Mouse (Mus musculus) activated CD4-positive, CD25-positive, alpha-beta regulatory T cell, adult 4 months (primary cell): ENCODE data around the gene Lpxn. TPM values are rescaled to one million over a fixed set of nuclear protein-coding genes. Genes with fewer than 3 reads are reported as not detected.

Source experiments
- ATAC-seq: one replicate; pipeline ENCODE4 v1.8.0; 2017
- polyA plus RNA-seq, 2 experiments: library from polyadenylated mRNA; unstranded; fragments of 100-300 nt; shearing (Covaris generic); gene quantifications; one replicate each; pipeline ENCODE4 v1.2.1; 2017

The Lpxn gene
- polyA plus RNA-seq, result 100 to 1,000 TPM; 242 to 258 TPM

DNA sequence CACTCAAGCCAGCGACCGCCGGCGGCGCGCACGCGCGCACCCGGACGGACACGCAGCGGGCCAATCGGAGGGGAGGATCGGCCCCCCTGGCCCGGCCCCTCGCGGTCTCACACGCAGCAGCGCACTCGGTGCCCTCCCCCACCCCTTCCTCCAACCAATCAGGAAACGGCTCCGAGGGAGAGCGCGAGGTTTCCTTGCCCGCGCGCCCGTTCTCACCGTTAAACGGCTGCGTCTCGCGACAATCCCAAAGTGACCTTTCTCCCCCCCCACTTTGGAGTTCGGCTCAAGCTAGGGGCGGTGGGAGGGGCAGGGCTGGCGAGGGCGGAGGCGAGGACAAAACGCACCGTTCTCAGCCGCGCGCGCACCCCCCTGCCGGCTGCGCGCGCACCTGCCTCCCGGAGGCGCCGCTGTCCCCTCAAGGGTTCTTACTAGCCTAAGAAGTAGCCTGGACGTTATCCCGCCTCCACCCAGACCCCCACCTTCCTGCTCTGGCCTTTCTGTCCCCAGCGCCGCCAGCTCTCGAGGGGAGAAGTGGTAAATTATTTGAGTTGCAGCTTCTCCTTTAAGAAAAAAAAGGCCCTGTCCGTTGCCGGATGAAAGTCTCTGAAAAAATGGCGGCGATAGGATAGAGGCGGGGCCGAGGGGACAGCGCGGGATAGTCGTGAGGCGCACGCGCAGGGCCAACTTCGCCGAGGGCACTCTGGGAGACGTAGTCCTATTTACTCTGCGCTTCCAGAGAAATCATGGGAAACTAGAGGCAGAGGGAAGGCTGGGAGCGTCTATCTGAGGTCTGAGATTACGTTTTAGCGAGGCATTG lies at the start of gene Lpxn, which contains the start of gene Zfp91:
Gene Lpxn, plus strand, starts transcription at position 683 of the 817 bp plus-strand sequence.
Gene Zfp91, minus strand, starts transcription at position 616 of the 817 bp plus-strand sequence.
- ATAC-seq, result peak; percentile 58

DNA sequence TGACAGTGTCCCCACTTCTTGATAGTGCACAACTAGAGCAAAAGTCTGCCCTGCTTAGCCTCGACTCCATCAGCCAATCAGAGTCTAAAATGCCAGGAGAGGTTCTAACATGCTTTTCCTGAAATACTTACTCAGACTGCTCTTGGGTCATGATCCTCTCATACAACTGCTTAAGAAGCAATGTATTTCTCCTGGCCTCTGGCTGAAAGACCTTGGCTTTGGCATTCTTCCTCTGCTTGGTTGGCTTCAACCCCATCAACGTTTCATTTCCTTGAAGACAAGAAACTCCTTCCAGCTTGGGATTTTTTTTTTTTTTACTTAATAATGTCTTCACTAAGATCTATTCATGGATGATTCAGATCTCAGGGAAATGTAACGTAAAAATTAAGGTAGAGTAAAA lies 39.7 kb upstream of the Lpxn start:
- ATAC-seq, result no peak

DNA sequence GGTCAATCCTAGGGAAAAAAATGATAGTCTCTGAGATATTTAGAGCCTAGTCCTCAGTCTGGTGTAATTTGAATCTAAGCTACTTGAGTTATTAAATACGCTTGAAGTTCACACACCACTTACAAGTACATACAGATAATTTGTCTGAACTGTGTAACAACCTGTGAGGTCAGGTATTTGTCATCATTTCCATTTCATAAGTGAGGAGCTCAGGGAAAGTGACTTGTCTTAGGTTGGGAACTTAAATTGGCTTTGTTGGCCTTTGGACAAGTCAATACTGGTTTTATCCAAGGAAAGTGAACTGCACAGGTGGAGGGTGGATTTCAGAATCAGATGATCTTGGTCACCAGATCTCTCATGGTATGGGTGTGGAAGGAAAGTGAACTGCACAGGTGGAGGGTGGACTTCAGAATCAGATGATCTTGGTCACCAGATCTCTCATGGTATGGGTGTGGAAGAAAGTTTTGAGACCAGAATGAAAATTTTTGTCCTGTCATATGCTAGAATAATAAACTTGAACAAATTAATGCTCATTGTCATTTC lies 37.0 kb upstream of the Lpxn start:
- no peak for ATAC-seq

GRCm38 (mm10) chr19:12759656-12760055 lies 36.3 kb upstream of the Lpxn start:
- no peak for ATAC-seq

- ATAC-seq, result no peak
These were observed 33.5 kb upstream of the Lpxn start for GRCm38 (mm10) chr19:12762212-12763130.

DNA sequence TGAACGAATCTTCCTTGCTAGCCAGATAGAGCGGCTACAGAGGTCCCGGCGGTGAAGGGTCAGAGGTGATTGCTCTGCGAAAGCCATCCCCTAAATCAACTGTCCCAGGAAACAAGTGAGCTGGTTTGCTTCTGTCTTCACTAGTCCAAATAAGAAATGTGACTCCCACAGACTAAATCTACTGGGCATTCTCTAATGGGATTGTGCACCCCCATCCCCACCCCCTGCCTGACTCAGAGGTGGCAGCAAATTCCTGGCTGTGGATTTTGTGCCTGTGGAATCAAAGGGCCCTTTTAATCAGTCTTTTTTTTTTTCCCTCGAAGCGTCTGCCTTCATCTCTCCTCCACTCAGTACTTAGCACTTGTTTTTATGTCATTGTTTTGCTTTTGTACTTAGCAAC lies 30.7 kb upstream of the Lpxn start, which contains the start of gene Cntf:
Gene Cntf, minus strand, starts transcription at position 325 of the 400 bp plus-strand sequence.
- ATAC-seq, result no peak

DNA sequence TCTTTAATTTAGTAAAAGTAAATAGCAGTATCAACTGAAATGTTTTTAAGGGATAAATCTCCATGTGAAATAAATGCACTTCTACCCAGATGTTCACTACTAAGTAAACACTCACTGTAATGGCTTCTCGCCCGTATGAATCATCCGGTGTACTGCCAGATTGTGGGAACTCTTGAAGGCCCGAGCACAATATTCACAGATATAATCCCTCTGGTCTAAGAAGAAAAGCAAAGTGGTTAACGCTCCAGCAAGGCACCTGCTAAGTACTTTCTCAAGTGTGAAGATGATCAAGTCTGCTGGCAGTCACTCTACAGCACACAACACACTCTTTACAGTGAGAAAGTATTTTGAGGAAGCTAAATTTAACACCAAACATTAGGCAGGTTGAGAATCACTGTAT lies 25.1 kb upstream of the Lpxn start:
- ATAC-seq, result no peak

DNA sequence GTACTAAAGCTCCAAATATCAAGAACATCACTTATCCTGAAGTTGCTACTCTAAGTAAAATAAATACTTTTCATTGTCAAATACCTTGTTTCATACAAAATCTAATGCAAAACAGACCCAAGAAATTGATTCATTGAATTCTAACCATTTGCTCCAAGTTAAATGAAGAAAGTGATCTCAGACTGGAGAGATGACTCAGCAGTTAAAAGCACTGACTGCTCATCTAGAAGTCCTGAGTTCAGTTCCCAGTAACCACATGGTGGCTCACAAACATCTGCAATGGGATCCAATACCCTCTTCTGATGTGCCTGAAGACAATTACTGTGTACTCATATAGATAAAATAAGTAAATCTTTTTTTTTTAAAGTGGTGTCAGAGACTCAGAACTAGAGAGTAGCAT lies 15.6 kb upstream of the Lpxn start:
- no peak for ATAC-seq

DNA sequence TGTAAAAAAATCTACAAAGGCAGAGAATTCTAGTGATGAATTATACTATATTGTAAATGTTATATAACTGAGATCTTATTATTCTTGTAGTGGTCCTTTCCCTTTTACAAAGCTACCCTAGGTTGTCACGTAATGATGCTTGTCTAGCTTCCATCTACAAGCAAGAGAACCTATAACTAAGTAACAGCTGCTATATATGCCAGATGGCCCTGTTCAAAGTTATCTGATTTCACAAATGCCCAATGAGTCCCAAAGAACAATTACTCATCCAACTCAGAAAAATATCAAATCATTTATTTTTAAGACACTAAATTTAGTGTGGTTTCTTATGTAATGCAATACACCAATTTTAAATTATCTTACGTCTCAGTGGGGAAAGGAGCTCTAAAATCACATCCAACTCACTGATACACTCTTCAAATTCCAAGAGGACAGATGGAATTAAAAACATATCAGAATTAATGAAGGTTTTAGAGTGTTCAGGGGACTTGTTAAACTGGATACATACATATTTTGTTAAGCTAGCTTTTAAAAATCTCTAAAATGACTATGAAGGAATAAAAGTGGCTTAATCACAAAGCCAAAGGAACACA lies 9.1 kb upstream of the Lpxn start:
- ATAC-seq, result no peak

DNA sequence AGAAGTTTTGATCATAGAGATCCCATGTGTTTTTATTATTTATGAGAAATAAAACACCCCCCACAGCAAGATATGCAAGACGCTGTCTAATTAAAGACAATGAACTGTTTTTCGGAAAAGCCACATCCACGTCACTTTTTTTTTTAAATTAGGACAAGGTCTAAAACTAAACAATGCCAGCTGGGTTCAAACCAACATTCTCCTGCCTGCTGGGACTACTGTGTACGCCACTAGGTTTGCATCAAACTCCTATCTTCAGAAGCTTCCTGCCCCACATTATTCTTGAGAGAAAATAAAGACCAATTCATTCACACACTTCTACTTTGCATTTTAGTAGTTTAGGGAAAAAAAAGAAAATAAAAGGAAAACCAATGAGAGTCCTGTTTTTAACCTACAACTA lies 8.3 kb upstream of the Lpxn start:
- no peak for ATAC-seq

- ATAC-seq, result no peak
These were observed 3.6 kb upstream of the Lpxn start for GRCm38 (mm10) chr19:12792374-12792773.

DNA sequence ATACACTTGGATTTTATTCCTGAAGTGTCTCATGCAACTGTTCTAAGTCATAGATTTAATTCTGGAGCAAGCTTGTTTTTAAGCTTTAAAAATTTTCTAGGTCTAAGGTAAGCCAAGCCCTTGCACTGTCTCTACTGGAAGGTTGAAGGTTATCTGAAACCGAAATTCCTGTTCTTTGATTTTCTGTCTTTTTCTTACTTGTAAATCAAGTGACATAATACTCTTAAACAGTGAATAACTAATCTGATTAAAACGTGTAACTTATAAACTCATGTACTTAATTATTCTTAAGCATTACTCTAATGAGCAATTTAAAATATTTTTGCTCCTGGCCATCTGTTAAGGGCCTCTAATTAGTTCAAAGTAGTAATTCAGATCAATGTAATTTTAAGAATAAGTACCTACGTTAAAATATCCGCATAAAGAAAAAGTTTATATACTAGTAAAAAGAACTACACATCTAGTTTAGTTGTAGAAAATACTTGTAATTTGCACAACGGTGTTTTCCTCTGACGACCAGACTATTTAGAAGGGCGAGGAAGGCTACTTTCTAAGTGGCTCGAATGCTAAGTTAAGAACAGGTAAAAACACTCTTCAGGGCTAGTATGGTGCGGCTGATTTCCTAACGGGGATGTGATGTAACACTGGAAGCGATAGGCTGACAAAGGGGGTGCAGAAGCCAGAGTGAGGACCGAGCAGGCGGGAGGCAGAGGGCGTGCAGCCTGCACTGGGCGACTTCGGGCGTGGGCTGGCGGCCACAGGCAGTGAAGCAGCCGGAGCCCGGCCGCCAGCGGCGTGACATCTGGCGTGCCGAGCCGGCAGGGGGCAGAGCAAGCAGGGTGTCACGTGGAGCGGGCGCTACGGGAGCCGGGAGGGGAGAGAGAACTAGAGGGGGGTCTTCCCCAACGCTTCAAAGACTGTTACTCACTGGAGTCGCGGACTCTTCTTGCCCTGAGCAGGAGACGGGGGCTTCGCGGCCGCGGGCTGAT lies 1.6 kb upstream of the Lpxn start:
- ATAC-seq, result peak; percentile 26

DNA sequence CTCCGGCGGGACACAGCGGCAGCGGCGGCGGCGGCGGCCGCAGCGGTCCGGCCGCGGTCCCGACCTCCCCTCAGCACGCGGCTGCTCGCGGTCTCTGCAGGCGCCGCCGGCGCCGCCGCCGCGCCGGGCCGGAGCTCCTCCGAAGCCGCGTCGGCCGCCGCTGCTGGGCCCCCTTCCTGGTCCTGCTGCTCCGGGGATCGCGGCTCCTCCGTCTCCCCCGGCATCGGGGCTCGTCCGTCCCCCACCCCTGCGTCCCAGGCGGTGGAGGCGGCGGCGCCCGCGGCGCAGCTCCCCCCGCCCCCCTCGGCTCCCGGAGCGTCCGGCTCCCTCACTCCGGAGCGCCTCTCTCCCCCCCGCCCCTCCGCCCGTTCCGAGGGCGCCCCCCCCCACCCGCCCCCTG lies 883 bp upstream of the Lpxn start:
- no peak for ATAC-seq

GRCm38 (mm10) chr19:12796328-12796931 lies 437 bp downstream of the Lpxn start:
- peak; percentile 69 for ATAC-seq

- ATAC-seq, result no peak
These were observed 1.1 kb downstream of the Lpxn start for GRCm38 (mm10) chr19:12797071-12797470.

- ATAC-seq, result peak; percentile 11
These were observed 2.4 kb downstream of the Lpxn start for GRCm38 (mm10) chr19:12798404-12798803.

DNA sequence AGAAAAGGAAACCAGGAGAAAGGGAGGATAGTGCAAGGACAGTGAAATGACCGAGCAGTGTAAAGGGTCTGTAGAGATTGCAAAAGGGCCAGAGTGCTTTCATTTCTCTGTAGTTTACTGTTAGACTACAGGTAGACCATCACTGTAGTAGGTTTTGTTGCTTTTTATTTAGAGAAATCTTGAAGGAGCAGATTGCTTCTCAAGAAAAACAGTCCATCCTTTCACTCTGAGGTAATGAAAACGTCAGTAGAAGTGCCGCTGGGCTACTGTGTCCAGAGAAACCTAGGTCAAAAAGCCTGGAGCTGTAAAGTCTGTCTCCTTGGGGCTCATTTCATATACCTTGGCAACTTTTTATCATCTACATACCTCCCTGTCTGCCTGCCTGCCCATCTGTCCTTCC lies 3.1 kb downstream of the Lpxn start:
- ATAC-seq, result no peak

DNA sequence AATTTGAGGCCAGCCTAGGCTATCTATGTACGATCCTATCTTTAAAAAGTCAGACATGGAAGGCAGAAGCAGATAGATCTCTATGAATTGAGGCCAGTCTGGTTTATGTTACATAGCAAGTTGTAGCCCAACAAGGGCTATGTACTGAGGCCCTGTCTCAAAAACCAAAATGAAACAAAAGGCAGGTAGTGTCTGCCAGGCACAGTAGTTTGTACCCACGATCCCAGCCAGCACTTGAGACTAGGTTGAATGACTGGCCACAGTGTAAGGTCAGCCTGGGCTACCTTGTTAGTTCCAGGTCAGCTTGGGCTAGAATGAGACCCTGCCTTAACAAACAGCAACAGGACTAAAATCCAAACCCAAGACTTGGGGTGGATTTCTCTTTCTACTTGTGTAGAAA lies 4.6 kb downstream of the Lpxn start:
- ATAC-seq, result no peak

DNA sequence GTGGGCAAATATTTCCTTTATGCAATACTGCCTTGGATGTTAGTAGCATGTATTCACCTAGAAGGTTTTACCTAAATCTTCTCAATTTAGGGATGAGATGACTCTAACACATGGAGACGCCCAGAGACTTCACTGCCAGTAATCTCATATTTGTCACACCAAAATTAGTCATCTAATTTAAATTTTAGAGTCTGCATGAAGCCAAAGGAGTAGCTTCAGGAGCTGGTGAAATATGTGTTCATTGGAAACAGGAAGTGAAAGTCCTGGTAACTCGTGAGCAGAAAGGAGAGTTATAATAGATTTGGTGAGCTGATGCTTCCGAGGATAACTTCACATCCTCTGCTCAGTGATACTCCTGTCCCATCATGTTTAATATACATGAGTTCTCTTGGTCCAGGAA lies 5.1 kb downstream of the Lpxn start:
- ATAC-seq, result no peak

DNA sequence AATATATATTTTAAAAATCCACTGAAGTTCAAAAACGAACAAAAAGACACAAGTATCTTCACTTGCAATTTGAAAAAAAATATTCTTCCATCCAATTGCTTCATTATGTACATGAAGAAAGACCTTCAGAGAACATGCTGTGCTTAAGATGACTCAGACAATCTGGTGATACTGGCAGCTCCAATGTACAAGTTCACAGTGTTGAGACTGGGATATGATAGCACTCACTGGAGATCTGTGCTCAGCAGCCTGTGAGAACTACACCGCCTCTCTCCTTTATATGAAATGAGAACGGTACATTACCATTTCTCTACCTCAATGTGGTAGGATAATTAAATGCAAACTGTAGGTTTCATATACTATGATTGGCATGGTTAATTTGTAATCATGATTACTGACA lies 6.8 kb downstream of the Lpxn start:
- ATAC-seq, result no peak

DNA sequence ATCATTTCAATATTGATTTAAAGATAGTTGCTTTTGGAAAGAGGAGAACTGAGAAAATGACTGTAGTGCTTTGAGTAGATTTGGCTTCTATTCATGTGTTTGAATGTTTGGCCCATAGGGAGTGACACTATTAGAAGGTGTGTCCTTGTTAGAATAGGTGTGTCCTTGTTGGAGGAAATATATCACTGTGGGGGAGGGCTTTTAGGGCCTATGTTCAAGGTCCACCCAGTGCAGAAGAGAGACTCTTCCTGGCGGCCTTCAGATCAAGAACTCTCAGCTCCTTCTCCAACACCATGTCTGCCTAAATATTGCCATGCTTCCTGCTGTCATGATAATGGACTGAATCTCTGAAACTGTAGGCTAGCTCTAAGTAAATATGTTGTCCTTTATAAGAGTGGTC lies 8.2 kb downstream of the Lpxn start:
- ATAC-seq, result no peak
